ENCODE assay signal across 13 mouse cellular contexts in genomic region chr11:77871436-77871835, GRCm38 (mm10). TPM values are rescaled to one million over a fixed set of nuclear protein-coding genes. Genes with fewer than 3 reads are reported as not detected.
DNase-seq lines count a peak whose midpoint lies in the region; ATAC-seq lines count a peak whose summit lies in the region.
"Had no signal": no experiment of that assay in that cellular context is flagged by ENCODE, and none has a peak within 500 bp of the region (broad histone marks: within the 10 kb centered on the region; RNA-seq: fewer than 3 reads in every experiment).

No protein-coding gene starts in this region.

- intact Hi-C loops in left cerebral cortex, postnatal 36 days (cut with DNase I): loop anchor here (5.0 kb wide), 1 partner anchor 61 kb away; the partner anchor contains the start of gene Sez6

- no peak overlapping the region for H3K27ac ChIP-seq in heart, embryonic 15.5 days
- H3K27ac ChIP-seq in heart, embryonic 12.5 days (ENCODE audit: poor library complexity, severe bottlenecking): no peak overlapping the region
- H3K27ac ChIP-seq in forebrain, embryonic 16.5 days (ENCODE audit: low read length): peak overlapping the region; percentile 85
- H3K27ac ChIP-seq in intestine, embryonic 16.5 days (ENCODE audit: low read length): no peak overlapping the region
- H3K27ac ChIP-seq: neural tube, embryonic 12.5 days had no signal

- H3K27me3 ChIP-seq in heart, embryonic 15.5 days: no peaks in the 10 kb centered on the region
- H3K27me3 ChIP-seq in heart, embryonic 12.5 days (replicated peaks): no peaks in the 10 kb centered on the region
- no peaks in the 10 kb centered on the region for H3K27me3 ChIP-seq in forebrain, embryonic 16.5 days (replicated peaks; ENCODE audit: control insufficient read depth, insufficient read depth, low read length)
- H3K27me3 ChIP-seq in intestine, embryonic 16.5 days (replicated peaks; ENCODE audit: control insufficient read depth, insufficient read depth, low read length): no peaks in the 10 kb centered on the region

- peaks cover 50% of the 10 kb centered on the region for H3K4me1 ChIP-seq in heart, embryonic 15.5 days (replicated peaks)
- peaks cover 57% of the 10 kb centered on the region for H3K4me1 ChIP-seq in heart, embryonic 12.5 days (replicated peaks)
- peaks cover 84% of the 10 kb centered on the region for H3K4me1 ChIP-seq in forebrain, embryonic 16.5 days (replicated peaks; ENCODE audit: control insufficient read depth, insufficient read depth, low read length)
- H3K4me1 ChIP-seq in intestine, embryonic 16.5 days (ENCODE audit: control insufficient read depth, insufficient read depth, low read length): peaks cover 12% of the 10 kb centered on the region

- H3K4me3 ChIP-seq in heart, embryonic 15.5 days: no peak overlapping the region
- no peak overlapping the region for H3K4me3 ChIP-seq in heart, embryonic 12.5 days
- H3K4me3 ChIP-seq in forebrain, embryonic 16.5 days (replicated peaks; ENCODE audit: low read length): no peak overlapping the region
- H3K4me3 ChIP-seq in intestine, embryonic 16.5 days (ENCODE audit: low read length): no peak overlapping the region
- H3K4me3 ChIP-seq: neural tube, embryonic 12.5 days had no signal

- DNase-seq in left cerebral cortex, postnatal 36 days (ENCODE audit: low spot score in 2 of 2): peak; percentile 72 to 80
- DNase-seq in lung, adult 18-20 months: no peak
- no peak for DNase-seq in adrenal gland, postnatal 4 days (ENCODE audit: low spot score in 2 of 2)
- DNase-seq: gastrocnemius, postnatal 36 days; lung, embryonic 14.5 days had no signal

- no peak overlapping the region for H3K9ac ChIP-seq in heart, embryonic 15.5 days
- no peak overlapping the region for H3K9ac ChIP-seq in heart, embryonic 12.5 days
- no peak overlapping the region for H3K9ac ChIP-seq in forebrain, embryonic 16.5 days (replicated peaks; ENCODE audit: low read depth, low read length)
- no peak overlapping the region for H3K9ac ChIP-seq in intestine, embryonic 16.5 days (ENCODE audit: low read depth, low read length)
- H3K9ac ChIP-seq: lung, embryonic 14.5 days; neural tube, embryonic 12.5 days had no signal

- peak; percentile 23; the same call in 1 of the 2 replicates for ATAC-seq in heart, embryonic 15.5 days (replicated peaks; ENCODE audit: insufficient number of reproducible peaks, insufficient read depth, low FRiP score, low read depth)
- ATAC-seq in heart, embryonic 12.5 days (ENCODE audit: insufficient number of reproducible peaks, low FRiP score): no peak
- peak; percentile 41; the same call in 1 of the 2 replicates for ATAC-seq in cerebellum, adult (ENCODE audit: insufficient number of reproducible peaks, low FRiP score, low TSS enrichment)
- peak; percentile 77 for ATAC-seq in forebrain, embryonic 16.5 days
- ATAC-seq in intestine, embryonic 16.5 days: no peak

- WGBS in heart, embryonic 15.5 days: 29% methylated on average over 4 of the region's 4 CpGs
- WGBS in heart, embryonic 12.5 days: 23% methylated on average over 4 of the region's 4 CpGs
- 7% methylated on average over 4 of the region's 4 CpGs for WGBS in forebrain, embryonic 16.5 days
- 46% methylated on average over 4 of the region's 4 CpGs for WGBS in intestine, embryonic 16.5 days

- no peaks in the 10 kb centered on the region for H3K9me3 ChIP-seq in heart, embryonic 15.5 days (replicated peaks)
- H3K9me3 ChIP-seq in heart, embryonic 12.5 days (replicated peaks): no peaks in the 10 kb centered on the region
- H3K9me3 ChIP-seq in forebrain, embryonic 16.5 days (ENCODE audit: control insufficient read depth, low read length): no peaks in the 10 kb centered on the region
- H3K9me3 ChIP-seq in intestine, embryonic 16.5 days (ENCODE audit: control insufficient read depth, low read length): no peaks in the 10 kb centered on the region
- H3K9me3 ChIP-seq: neural tube, embryonic 12.5 days had no signal

- H3K4me2 ChIP-seq in heart, embryonic 15.5 days: no peak overlapping the region
- no peak overlapping the region for H3K4me2 ChIP-seq in heart, embryonic 12.5 days
- H3K4me2 ChIP-seq in forebrain, embryonic 16.5 days (ENCODE audit: low read length): no peak overlapping the region
- H3K4me2 ChIP-seq in intestine, embryonic 16.5 days (ENCODE audit: low read depth, low read length): no peak overlapping the region
- H3K4me2 ChIP-seq: lung, embryonic 14.5 days had no signal

- peaks cover 2% of the 10 kb centered on the region; the same call in 1 of the 2 replicates for H3K36me3 ChIP-seq in heart, embryonic 15.5 days
- H3K36me3 ChIP-seq in heart, embryonic 12.5 days: peaks cover 8% of the 10 kb centered on the region
- no peaks in the 10 kb centered on the region for H3K36me3 ChIP-seq in forebrain, embryonic 16.5 days (ENCODE audit: control insufficient read depth, insufficient read depth)
- no peaks in the 10 kb centered on the region for H3K36me3 ChIP-seq in intestine, embryonic 16.5 days (ENCODE audit: control insufficient read depth, insufficient read depth, low read length)
- H3K36me3 ChIP-seq: neural tube, embryonic 12.5 days had no signal

RNA-seq across cellular contexts. Expression of gene Pipox, which starts 22.5 kb away (rescaled TPM):
- 3.0 and 3.3 TPM in 2 replicates for polyA plus RNA-seq in heart, embryonic 15.5 days (2015; fragmentation: Nextera tagmentation; extraction: Ambion mirVana)
- 2.3 and 3.1 TPM in 2 replicates for polyA plus RNA-seq in heart, embryonic 12.5 days (2016; fragmentation: Nextera tagmentation; extraction: Ambion mirVana)
- polyA plus RNA-seq in forebrain, embryonic 16.5 days (2015; fragmentation: Nextera tagmentation; extraction: Ambion mirVana): 8.6 and 12.6 TPM in 2 replicates
- 1 to 10 TPM in 1 of 2 experiments, under 1 TPM in 1; 0.25 to 1.4 TPM for total RNA-seq in left cerebral cortex, postnatal 36 days (2021)
- 55.9 and 65.6 TPM in 2 replicates for polyA plus RNA-seq in intestine, embryonic 16.5 days (2015; fragmentation: Nextera tagmentation; extraction: Ambion mirVana)
- total RNA-seq in adrenal gland, postnatal 4 days (2021): 10 to 100 TPM in 1 of 2 experiments, 1 to 10 TPM in 1; 9.1 to 16.9 TPM
- total RNA-seq: common myeloid progenitor, adult 5-6 weeks; gastrocnemius, postnatal 36 days had no signal
- polyA plus RNA-seq: C2C12 had no signal

RNA-seq across cellular contexts. Expression of gene Sez6, which starts 59.2 kb away (rescaled TPM):
- 0.05 and 0.15 TPM in 2 replicates for polyA plus RNA-seq in heart, embryonic 15.5 days (2015; fragmentation: Nextera tagmentation; extraction: Ambion mirVana)
- 0.18 TPM in 1 of 2 replicates, not detected in the other for polyA plus RNA-seq in heart, embryonic 12.5 days (2016; fragmentation: Nextera tagmentation; extraction: Ambion mirVana)
- polyA plus RNA-seq in forebrain, embryonic 16.5 days (2015; fragmentation: Nextera tagmentation; extraction: Ambion mirVana): 257 and 284 TPM in 2 replicates
- total RNA-seq in left cerebral cortex, postnatal 36 days (2021): 100 to 1,000 TPM; 150 to 165 TPM
- 0.48 and 0.56 TPM in 2 replicates for polyA plus RNA-seq in intestine, embryonic 16.5 days (2015; fragmentation: Nextera tagmentation; extraction: Ambion mirVana)
- 1 to 10 TPM; 3.9 to 6.0 TPM for total RNA-seq in adrenal gland, postnatal 4 days (2021)
- total RNA-seq: common myeloid progenitor, adult 5-6 weeks had no signal
- polyA plus RNA-seq: C2C12 had no signal

Comparison
In these comparisons a context has a peak if more than half of its experiments do, and no peak if none do; other contexts are left out.
1. ATAC-seq: peak in heart, embryonic 15.5 days (single experiment), cerebellum, adult (single experiment) and forebrain, embryonic 16.5 days (single experiment); none in heart, embryonic 12.5 days (single experiment) and intestine, embryonic 16.5 days (single experiment).
2. DNase-seq: peak in left cerebral cortex, postnatal 36 days (2 of 2); none in lung, adult 18-20 months (0 of 2) and adrenal gland, postnatal 4 days (0 of 2).
3. RNA of gene Sez6, which starts 59.2 kb away (polyA plus RNA-seq): 257 to 284 TPM in forebrain, embryonic 16.5 days; 0.48 to 0.56 TPM in intestine, embryonic 16.5 days, 0.18 TPM in heart, embryonic 12.5 days and 0.05 to 0.15 TPM in heart, embryonic 15.5 days; every median in the first group is over 100 times any median in the second.